Mouse (Mus musculus) CH12.LX (cell line): ENCODE measurements at regions not wholly inside any gene's neighbourhood (a gene's known extent, or its start where the extent isn't known, plus 50 kb on each side); places are given as distances from the start of the nearest gene placed in this dataset.

Experiments
- DNase-seq: peaks from one replicate; pipeline ENCODE4 v3.0.0-alpha.2; 2013; ENCODE audit errors: extremely low read depth
- H3K27ac ChIP-seq: 2 replicates; pipeline ENCODE4 v1.5.1; 2012; ENCODE audit warnings: low read depth, mild to moderate bottlenecking, control low read depth, moderate library complexity; ENCODE audit not compliant: insufficient read depth
- H3K27me3 ChIP-seq: replicated peaks from 2 replicates; pipeline ENCODE3; 2012; ENCODE audit warnings: inconsistent platforms
- H3K36me3 ChIP-seq, 2 experiments: replicated peaks in 1 of 2; 2 replicates each; pipeline versions ENCODE3 to v1.6.1; 2012; ENCODE audit warnings: inconsistent platforms in 1 of 2, low read length in 1 of 2, mild to moderate bottlenecking in 1 of 2, mixed read lengths in 1 of 2, moderate library complexity in 1 of 2; ENCODE audit not compliant: control insufficient read depth in 1 of 2, insufficient read depth in 1 of 2
- H3K4me1 ChIP-seq, 2 experiments: 2 replicates each; pipeline ENCODE4 v1.6.1; 2012; ENCODE audit warnings: inconsistent platforms in 1 of 2, moderate library complexity in 1 of 2; ENCODE audit not compliant: insufficient read depth in 2 of 2, control insufficient read depth in 1 of 2
- H3K4me2 ChIP-seq: 2 replicates; pipeline ENCODE4 v1.6.1; 2012; ENCODE audit warnings: low read depth, mild to moderate bottlenecking, control low read depth; ENCODE audit not compliant: poor library complexity, insufficient read depth, severe bottlenecking
- H3K4me3 ChIP-seq, 3 experiments: fragments of 150-350 bp in 1 of 3; sonication (generic) in 1 of 3; replicated peaks in 1 of 3; 2 replicates each; pipeline versions ENCODE3 to v1.5.1; 2011 to 2012; ENCODE audit warnings: low read depth in 2 of 3, low read length in 2 of 3, mild to moderate bottlenecking in 2 of 3, moderate library complexity in 2 of 3, control low read depth in 1 of 3, improper control_type of control experiment in 1 of 3, inconsistent platforms in 1 of 3, mixed read lengths in 1 of 3; ENCODE audit not compliant: poor library complexity in 1 of 3
- H3K79me2 ChIP-seq: replicated peaks from 2 replicates; pipeline ENCODE4 v1.6.1; 2012; ENCODE audit warnings: mild to moderate bottlenecking, moderate library complexity; ENCODE audit not compliant: control insufficient read depth, poor library complexity, insufficient read depth, severe bottlenecking; ENCODE audit errors: extremely low read depth
- H3K9ac ChIP-seq: 2 replicates; pipeline ENCODE4 v1.6.1; 2012; ENCODE audit warnings: low read depth, mild to moderate bottlenecking, control low read depth, moderate library complexity; ENCODE audit not compliant: insufficient read depth
- H3K9me3 ChIP-seq: replicated peaks from 2 replicates; pipeline ENCODE3; 2012; ENCODE audit warnings: low read length, inconsistent platforms, mixed read lengths
- CHD2 ChIP-seq: IDR thresholded peaks from 2 replicates; pipeline ENCODE4 v1.6.1; 2011; ENCODE audit warnings: low read length, improper control_type of control experiment
- CTCF ChIP-seq, 2 experiments: IDR thresholded peaks in 1 of 2; conservative IDR thresholded peaks in 1 of 2; 2 replicates each; pipeline ENCODE4 v1.5.1; 2011 to 2012; ENCODE audit warnings: low read depth in 2 of 2, low read length in 2 of 2, improper control_type of control experiment in 1 of 2, inconsistent platforms in 1 of 2, mild to moderate bottlenecking in 1 of 2, moderate library complexity in 1 of 2
- ELF1 ChIP-seq: IDR thresholded peaks from 2 replicates; pipeline ENCODE4 v1.6.1; 2014; ENCODE audit warnings: low read depth, mild to moderate bottlenecking, inconsistent platforms, low read length, improper control_type of control experiment
- EP300 ChIP-seq: IDR thresholded peaks from 2 replicates; pipeline ENCODE4 v1.6.1; 2011; ENCODE audit warnings: low read length, improper control_type of control experiment
- HCFC1 ChIP-seq: IDR thresholded peaks from 2 replicates; pipeline ENCODE4 v1.6.1; 2012; ENCODE audit warnings: low read depth, mild to moderate bottlenecking, inconsistent platforms, low read length, improper control_type of control experiment
- JUND ChIP-seq: conservative IDR thresholded peaks from 2 replicates; pipeline ENCODE4 v1.6.1; 2011; ENCODE audit warnings: low read depth, low read length, improper control_type of control experiment
- KAT2A ChIP-seq: IDR thresholded peaks from 2 replicates; pipeline ENCODE4 v1.6.1; 2012; ENCODE audit warnings: low read length, improper control_type of control experiment, inconsistent platforms; ENCODE audit not compliant: insufficient replicate concordance
- MAFK ChIP-seq: IDR thresholded peaks from 2 replicates; pipeline ENCODE4 v1.6.1; 2011; ENCODE audit warnings: low read length, improper control_type of control experiment; ENCODE audit not compliant: insufficient replicate concordance
- MAX ChIP-seq: IDR thresholded peaks from 2 replicates; pipeline ENCODE4 v1.6.1; 2011; ENCODE audit warnings: low read length, improper control_type of control experiment
- MAZ ChIP-seq: IDR thresholded peaks from 2 replicates; pipeline ENCODE4 v1.6.1; 2012; ENCODE audit warnings: low read depth, mild to moderate bottlenecking, inconsistent platforms, low read length, improper control_type of control experiment, moderate library complexity
- MEF2A ChIP-seq: IDR thresholded peaks from 2 replicates; pipeline ENCODE4 v1.6.1; 2014; ENCODE audit warnings: low read depth, mild to moderate bottlenecking, inconsistent platforms, low read length, improper control_type of control experiment, borderline replicate concordance
- MYC ChIP-seq: IDR thresholded peaks from 2 replicates; pipeline ENCODE4 v1.6.1; 2011; ENCODE audit warnings: low read depth, mild to moderate bottlenecking, improper control_type of control experiment, low read length
- NELFE ChIP-seq: IDR thresholded peaks from 2 replicates; pipeline ENCODE4 v1.6.1; 2011; ENCODE audit warnings: low read depth, low read length, improper control_type of control experiment
- NRF1 ChIP-seq: IDR thresholded peaks from 2 replicates; pipeline ENCODE4 v1.6.1; 2014; ENCODE audit warnings: low read depth, mild to moderate bottlenecking, inconsistent platforms, low read length, improper control_type of control experiment, moderate library complexity
- POLR2A ChIP-seq: IDR thresholded peaks from 2 replicates; pipeline ENCODE4 v1.6.1; 2011; ENCODE audit warnings: low read depth, mild to moderate bottlenecking, improper control_type of control experiment, low read length
- RAD21 ChIP-seq: IDR thresholded peaks from 2 replicates; pipeline ENCODE4 v1.6.1; 2011; ENCODE audit warnings: low read depth, mild to moderate bottlenecking, low read length, improper control_type of control experiment, moderate library complexity
- RCOR1 ChIP-seq: conservative IDR thresholded peaks from 2 replicates; pipeline ENCODE4 v1.6.1; 2012; ENCODE audit warnings: low read depth, mild to moderate bottlenecking, inconsistent platforms, low read length, improper control_type of control experiment
- SIN3A ChIP-seq: IDR thresholded peaks from 2 replicates; pipeline ENCODE4 v1.6.1; 2012; ENCODE audit warnings: low read length, improper control_type of control experiment, inconsistent platforms
- SMC3 ChIP-seq: IDR thresholded peaks from 2 replicates; pipeline ENCODE4 v1.6.1; 2011; ENCODE audit warnings: low read depth, low read length, improper control_type of control experiment
- TBP ChIP-seq: conservative IDR thresholded peaks from 2 replicates; pipeline ENCODE4 v1.6.1; 2011; ENCODE audit warnings: low read depth, low read length, improper control_type of control experiment
- UBTF ChIP-seq: IDR thresholded peaks from 2 replicates; pipeline ENCODE4 v1.6.1; 2012; ENCODE audit warnings: low read depth, mild to moderate bottlenecking, inconsistent platforms, low read length, improper control_type of control experiment, moderate library complexity
- USF1 ChIP-seq: IDR thresholded peaks from 2 replicates; pipeline ENCODE4 v1.6.1; 2014; ENCODE audit warnings: low read depth, mild to moderate bottlenecking, inconsistent platforms, low read length, improper control_type of control experiment
- USF2 ChIP-seq: conservative IDR thresholded peaks from 2 replicates; pipeline ENCODE4 v1.6.1; 2011; ENCODE audit warnings: low read depth, low read length, improper control_type of control experiment
- ZC3H11A ChIP-seq: IDR thresholded peaks from 2 replicates; pipeline ENCODE4 v1.6.1; 2012; ENCODE audit warnings: low read depth, mild to moderate bottlenecking, inconsistent platforms, low read length, improper control_type of control experiment
- ZMIZ1 ChIP-seq: IDR thresholded peaks from 2 replicates; pipeline ENCODE4 v1.6.1; 2012; ENCODE audit warnings: low read depth, mild to moderate bottlenecking, inconsistent platforms, low read length, improper control_type of control experiment
- ZNF384 ChIP-seq: IDR thresholded peaks from 2 replicates; pipeline ENCODE4 v1.6.1; 2012; ENCODE audit warnings: low read depth, low read length, improper control_type of control experiment, inconsistent platforms
- dilution Hi-C: fragments of 300-500 bp; cut with MboI; formaldehyde crosslinking; loops from 2 replicates; pipeline ENCODE4 v1.14.3; 2020; ENCODE audit warnings: low sequenced_read_pairs; ENCODE audit not compliant: extremely low pct_unique_long_range_greater_than_20kb, extremely low pct_ligation_motif_present
- in situ Hi-C: fragments of 300-500 bp; cut with MboI; formaldehyde crosslinking; loops from 3 replicates; pipeline ENCODE4 v1.14.3; 2019; ENCODE audit warnings: low sequenced_read_pairs, low pct_ligation_motif_present, low pct_unique_long_range_greater_than_20kb, mixed read lengths

DNA sequence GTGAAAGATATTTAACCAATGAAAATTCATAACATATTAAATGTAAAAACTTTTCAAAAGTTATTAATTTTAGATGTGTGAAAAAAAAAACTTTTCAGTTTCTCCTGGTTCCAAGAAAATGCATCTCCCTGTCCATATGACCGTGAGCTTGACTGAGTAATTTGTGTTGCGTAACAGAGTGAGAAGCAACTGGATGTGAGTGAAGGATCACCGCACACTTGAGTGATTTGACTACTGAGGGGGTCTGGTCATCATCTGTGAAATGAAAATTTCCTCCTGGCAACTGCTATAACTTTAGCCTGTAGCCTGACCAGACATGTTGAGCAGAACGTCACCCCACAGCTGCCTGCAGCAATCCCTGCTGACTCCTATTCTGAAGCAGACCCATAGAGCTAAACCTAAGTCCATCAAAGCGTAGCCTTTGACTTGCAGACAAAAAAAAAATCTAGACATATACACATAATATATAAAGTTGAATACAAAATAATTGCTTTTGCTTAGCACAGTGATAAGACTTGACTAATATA, 461.2 kb downstream of the Brinp3 start:
- no peak overlapping the region for H3K4me3 ChIP-seq
- H3K27me3 ChIP-seq, result no peaks in the 10 kb centered on the region
- no peak overlapping the region for H3K4me2 ChIP-seq
- H3K4me1 ChIP-seq, result no peaks in the 10 kb centered on the region
- peaks cover 20% of the 10 kb centered on the region for H3K9me3 ChIP-seq
- no peak overlapping the region for H3K9ac ChIP-seq
- no peak overlapping the region for H3K27ac ChIP-seq
- in situ Hi-C loops (no loop called here), dilution Hi-C loops (no loop called here)
- H3K36me3 ChIP-seq, result no peaks in the 10 kb centered on the region
- H3K79me2 ChIP-seq, result no peaks in the 10 kb centered on the region
- no peak for DNase-seq
- TF ChIP-seq ELF1 (no peak), MAZ (no peak)

DNA sequence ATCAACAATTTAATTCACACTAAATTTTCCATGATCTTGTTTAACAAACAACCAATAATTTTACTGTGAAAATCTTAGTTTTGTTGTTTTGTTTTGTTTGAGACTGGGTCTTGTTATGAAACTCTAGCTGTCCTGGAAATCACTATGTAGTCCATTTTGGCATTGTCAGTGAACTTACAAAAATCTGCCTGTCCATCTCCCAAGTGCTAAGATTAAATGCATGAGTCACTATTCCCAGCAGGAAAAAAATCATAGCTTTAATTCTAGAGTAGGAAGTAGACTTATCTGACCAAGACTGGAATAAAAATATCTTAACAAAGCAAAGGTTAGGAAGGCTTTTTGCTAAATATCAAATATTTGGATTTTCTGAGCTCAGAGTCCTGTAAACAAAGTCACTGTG, 461.8 kb downstream of the Brinp3 start:
- Histone ChIP-seq H3K9ac (no peak overlapping the region), H3K27ac (no peak overlapping the region), H3K4me2 (no peak overlapping the region), H3K36me3 (no peaks in the 10 kb centered on the region), H3K4me1 (no peaks in the 10 kb centered on the region), H3K27me3 (no peaks in the 10 kb centered on the region), H3K4me3 (no peak overlapping the region)
- dilution Hi-C loops, result no loop called here
- DNase-seq, result no peak
- TF ChIP-seq MEF2A, result no peak
- TF ChIP-seq RAD21, result no peak
- TF ChIP-seq USF2, result no peak
- TF ChIP-seq UBTF, result no peak
- no peak for TF ChIP-seq RCOR1
- no peak for TF ChIP-seq ZC3H11A
- no peak for TF ChIP-seq KAT2A
- TF ChIP-seq ZMIZ1, result no peak
- TF ChIP-seq SMC3, result no peak
- no peak for TF ChIP-seq MAFK
- TF ChIP-seq, all 38 proteins: peak for 0
- peaks cover 19% of the 10 kb centered on the region for H3K9me3 ChIP-seq
- no peaks in the 10 kb centered on the region for H3K79me2 ChIP-seq
- in situ Hi-C loops, result no loop called here

DNA sequence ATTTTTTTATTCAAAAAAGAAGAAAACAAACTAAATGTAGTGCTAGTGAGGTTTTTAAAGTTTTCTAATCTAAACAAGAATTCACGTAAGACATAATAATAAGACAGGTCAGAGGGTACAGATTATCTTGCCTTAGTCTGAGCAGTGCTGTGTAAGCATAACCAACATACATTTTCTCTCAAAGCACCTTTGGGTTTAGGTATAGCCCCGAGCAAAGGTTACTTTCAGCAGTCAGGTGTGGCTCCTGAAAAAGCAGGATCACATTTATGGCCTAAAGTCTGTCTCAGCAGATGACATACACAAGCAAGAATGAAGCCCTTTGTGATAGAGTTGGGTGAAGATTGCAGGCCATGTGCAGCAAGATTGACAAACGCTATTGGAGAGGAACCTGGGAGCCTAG, 465.9 kb downstream of the Brinp3 start:
- in situ Hi-C loops (no loop called here), dilution Hi-C loops (no loop called here)
- Histone ChIP-seq H3K9ac (no peak overlapping the region), H3K79me2 (no peaks in the 10 kb centered on the region), H3K9me3 (peaks cover 27% of the 10 kb centered on the region), H3K4me2 (no peak overlapping the region)
- no peak for TF ChIP-seq MAX
- TF ChIP-seq SIN3A, result no peak
- no peak for TF ChIP-seq UBTF
- no peak for TF ChIP-seq MYC
- TF ChIP-seq NELFE, result no peak
- no peak for TF ChIP-seq JUND
- no peak for TF ChIP-seq POLR2A
- TF ChIP-seq EP300, result no peak
- no peak for TF ChIP-seq NRF1
- TF ChIP-seq TBP, result no peak
- no peak for TF ChIP-seq USF1
- no peak for TF ChIP-seq CHD2
- TF ChIP-seq HCFC1, result no peak
- no peak for TF ChIP-seq ZMIZ1
- TF ChIP-seq SMC3, result no peak
- no peak for TF ChIP-seq ZNF384
- TF ChIP-seq CTCF (conservative IDR thresholded peaks at IDR 0.05 in 1 of 2, IDR thresholded peaks at IDR 0.05 in 1 of 2; ENCODE audit: low read depth in 2 of 2, low read length in 2 of 2), result no peak
- TF ChIP-seq RAD21, result no peak
- TF ChIP-seq, all 38 proteins: peak for 0
- Histone ChIP-seq H3K36me3 (no peaks in the 10 kb centered on the region), H3K27ac (no peak overlapping the region), H3K27me3 (no peaks in the 10 kb centered on the region), H3K4me1 (no peaks in the 10 kb centered on the region), H3K4me3 (no peak overlapping the region)
- no peak for DNase-seq
